Mouse (Mus musculus) olfactory bulb, adult 2 months (tissue): ENCODE measurements around the gene Hint2.

Experiments used
- CTCF ChIP-seq: fragments of 200-500 bp; IDR thresholded peaks from 2 replicates; pipeline ENCODE4 v1.5.1; 2012; ENCODE audit warnings: low read depth, mild to moderate bottlenecking, low read length, moderate library complexity; ENCODE audit not compliant: insufficient read depth
- POLR2A ChIP-seq: fragments of 200-500 bp; IDR thresholded peaks from 2 replicates; pipeline ENCODE4 v1.6.1; 2012; ENCODE audit warnings: mild to moderate bottlenecking, low read depth, low read length, moderate library complexity; ENCODE audit not compliant: insufficient read depth

DNA sequence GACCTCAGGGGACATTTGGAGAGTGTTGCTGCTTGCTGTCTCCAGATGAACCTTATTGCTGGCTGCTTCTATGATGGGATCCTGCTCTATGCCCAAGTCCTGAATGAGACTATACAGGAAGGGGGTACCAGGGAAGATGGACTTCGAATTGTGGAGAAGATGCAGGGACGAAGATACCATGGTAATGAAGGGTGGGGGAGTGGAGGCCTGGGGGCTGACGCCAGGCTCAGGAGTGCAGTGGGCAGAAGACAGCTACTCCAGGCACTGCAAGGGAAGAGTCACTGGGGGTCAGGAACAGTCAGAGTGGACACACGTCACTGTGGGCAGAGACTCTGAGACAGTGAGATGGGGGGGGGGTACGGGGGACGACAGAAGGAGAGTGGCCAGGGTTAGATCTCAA lies 15.8 kb downstream of the Hint2 start:
- no peak for TF ChIP-seq CTCF
- no peak for TF ChIP-seq POLR2A
